9 mouse cellular contexts compared by ENCODE assay signal in the genomic region with DNA sequence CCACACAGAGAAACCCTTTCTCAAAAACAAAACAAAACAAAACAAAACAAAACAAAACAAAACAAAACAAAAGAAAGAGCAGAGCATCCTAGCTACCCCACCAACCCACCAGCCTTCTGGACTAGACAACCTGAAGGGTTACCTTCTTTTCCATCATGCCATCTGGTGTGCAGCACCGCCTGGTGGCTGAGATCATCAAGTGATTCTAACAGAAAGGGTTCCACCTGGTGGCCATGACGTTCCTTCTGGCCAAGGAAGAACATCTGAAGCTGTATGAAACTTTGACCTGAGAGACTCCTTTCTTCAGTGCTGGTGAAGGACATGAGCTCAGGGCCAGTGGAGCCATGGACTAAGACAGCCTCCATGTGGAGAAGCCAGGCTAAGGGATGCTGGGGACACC. TPM values are rescaled to one million over a fixed set of nuclear protein-coding genes. Genes with fewer than 3 reads are reported as not detected.
DNase-seq lines count a peak whose midpoint lies in the region; ATAC-seq and TF ChIP-seq lines count a peak whose summit lies in the region.
"Had no signal": no experiment of that assay in that cellular context is flagged by ENCODE, and none has a peak within 500 bp of the region (broad histone marks: within the 10 kb centered on the region; RNA-seq: fewer than 3 reads in every experiment).

No protein-coding gene starts in this region.

- 4% methylated on average over 2 of the region's 2 CpGs for WGBS in forebrain, postnatal 0 days
- 13% methylated on average over 2 of the region's 2 CpGs for WGBS in forebrain, embryonic 12.5 days

- no peak overlapping the region for H3K4me2 ChIP-seq in forebrain, postnatal 0 days (ENCODE audit: low read depth)
- H3K4me2 ChIP-seq in forebrain, embryonic 12.5 days = no peak overlapping the region
- H3K4me2 ChIP-seq: limb, embryonic 15.5 days had no signal

- H3K36me3 ChIP-seq in forebrain, postnatal 0 days (ENCODE audit: insufficient read depth) = no peaks in the 10 kb centered on the region
- H3K36me3 ChIP-seq in forebrain, embryonic 12.5 days (replicated peaks) = no peaks in the 10 kb centered on the region
- H3K36me3 ChIP-seq in G1E (replicated peaks) = no peaks in the 10 kb centered on the region
- H3K36me3 ChIP-seq: limb, embryonic 15.5 days had no signal

- H3K4me1 ChIP-seq in forebrain, postnatal 0 days (ENCODE audit: insufficient read depth) = no peaks in the 10 kb centered on the region
- H3K4me1 ChIP-seq in forebrain, embryonic 12.5 days = no peaks in the 10 kb centered on the region
- H3K4me1 ChIP-seq in G1E (ENCODE audit: insufficient read depth, low read depth, low read length) = no peaks in the 10 kb centered on the region; the same call in 1 of the 2 replicates
- H3K4me1 ChIP-seq: limb, embryonic 15.5 days had no signal

- H3K9ac ChIP-seq in forebrain, postnatal 0 days = no peak overlapping the region
- no peak overlapping the region for H3K9ac ChIP-seq in forebrain, embryonic 12.5 days
- H3K9ac ChIP-seq: limb, embryonic 15.5 days had no signal

- H3K27me3 ChIP-seq in forebrain, postnatal 0 days (ENCODE audit: insufficient read depth, low read length) = no peaks in the 10 kb centered on the region
- H3K27me3 ChIP-seq in forebrain, embryonic 12.5 days = no peaks in the 10 kb centered on the region
- H3K27me3 ChIP-seq in G1E (ENCODE audit: insufficient read depth, low read length) = peaks cover 15% of the 10 kb centered on the region
- H3K27me3 ChIP-seq: limb, embryonic 15.5 days had no signal

- ATAC-seq in forebrain, postnatal 0 days = no peak
- ATAC-seq in forebrain, embryonic 12.5 days (ENCODE audit: low FRiP score) = no peak
- ATAC-seq in G1E (ENCODE audit: extremely low read depth, insufficient number of reproducible peaks, low FRiP score, poor library complexity, severe bottlenecking) = no peak
- ATAC-seq in cerebellum, adult (ENCODE audit: insufficient number of reproducible peaks, low FRiP score, low TSS enrichment) = peak; percentile 78

- peak; percentile 89 for TF ChIP-seq CTCF in forebrain, postnatal 0 days (IDR thresholded peaks at IDR 0.05; ENCODE audit: low read depth)
- 0 out of 2 replicates have a peak, but pooled peaks have one; percentile 45 for TF ChIP-seq CTCF in G1E (IDR thresholded peaks at IDR 0.05; ENCODE audit: low read depth, low read length)

- no peak overlapping the region for H3K27ac ChIP-seq in forebrain, postnatal 0 days (ENCODE audit: low read depth, low read length)
- no peak overlapping the region for H3K27ac ChIP-seq in forebrain, embryonic 12.5 days
- H3K27ac ChIP-seq: limb, embryonic 15.5 days had no signal

- H3K9me3 ChIP-seq in forebrain, postnatal 0 days (ENCODE audit: low read length) = no peaks in the 10 kb centered on the region
- H3K9me3 ChIP-seq in forebrain, embryonic 12.5 days = no peaks in the 10 kb centered on the region
- no peaks in the 10 kb centered on the region for H3K9me3 ChIP-seq in G1E (replicated peaks)
- H3K9me3 ChIP-seq: limb, embryonic 15.5 days had no signal

- H3K4me3 ChIP-seq in forebrain, postnatal 0 days (ENCODE audit: low read depth, low read length) = no peak overlapping the region
- H3K4me3 ChIP-seq in forebrain, embryonic 12.5 days (replicated peaks) = no peak overlapping the region
- H3K4me3 ChIP-seq in G1E (ENCODE audit: low read depth, low read length) = no peak overlapping the region
- H3K4me3 ChIP-seq: limb, embryonic 15.5 days had no signal

- DNase-seq in forebrain, postnatal 0 days = peak; percentile 48
- peak; percentile 30 for DNase-seq in G1E (ENCODE audit: low spot score)
- DNase-seq in frontal cortex, postnatal 36 days (ENCODE audit: low spot score in 2 of 2) = peak; percentile 40 to 70
- DNase-seq in kidney, postnatal 4 days = peak; percentile 86 to 89
- DNase-seq in lung, postnatal 36 days = peak; percentile 91
- peak; percentile 58 to 78 for DNase-seq in spleen, adult 18-20 months

RNA-seq across cellular contexts. Expression of gene Abtb2, which starts 19.0 kb away (rescaled TPM):
- total RNA-seq in forebrain, postnatal 0 days (2014; rRNA removed) = 13.9 and 16.9 TPM in 2 replicates
- 6.5 TPM in 2 replicates for polyA plus RNA-seq in forebrain, postnatal 0 days (2015; fragmentation: Nextera tagmentation; extraction: Ambion mirVana)
- 14.9 and 15.7 TPM in 2 replicates for polyA plus RNA-seq in forebrain, embryonic 12.5 days (2016; fragmentation: Nextera tagmentation; extraction: Ambion mirVana)
- total RNA-seq in G1E (2014; fragmentation: Nextera tagmentation) (not detected in 2 replicates), G1E (2017) (0.05 TPM in 1 of 2 replicates, not detected in the other)
- not detected in 2 replicates for polyA plus RNA-seq in G1E (2012)

Comparison
In these comparisons a context has a peak if more than half of its experiments do, and no peak if none do; other contexts are left out.
1. DNase-seq: peak in every context shown above with its lines; median percentile 91 in lung, postnatal 36 days; 88 in kidney, postnatal 4 days; 68 in spleen, adult 18-20 months; 55 in frontal cortex, postnatal 36 days; 48 in forebrain, postnatal 0 days; 30 in G1E.